Mouse (Mus musculus): ENCODE measurements around the gene Synj2.

DNA sequence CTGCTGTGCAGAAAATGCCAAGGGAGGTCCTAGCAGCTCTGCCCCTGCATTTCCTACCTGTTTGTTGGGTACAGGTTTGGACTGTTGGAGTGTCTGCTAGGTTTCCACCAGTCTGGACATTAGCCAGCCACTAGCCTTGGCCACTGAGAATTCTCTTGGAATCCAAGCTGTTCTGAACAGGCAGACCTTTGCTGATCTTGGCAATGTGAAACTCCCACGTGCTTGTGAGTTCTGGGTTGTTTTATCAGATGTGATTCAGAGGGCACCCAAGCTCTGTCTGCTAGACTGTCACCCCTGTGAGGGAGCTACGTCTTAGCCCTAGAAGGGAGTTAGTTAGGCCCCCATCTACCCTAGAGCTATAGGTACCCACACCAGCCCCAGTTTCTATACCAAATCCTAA is 3.6 kb upstream of the Synj2 start:
- TF ChIP-seq CTCF (IDR thresholded peaks at IDR 0.05; ENCODE audit: borderline replicate concordance, extremely low read depth, insufficient read depth, insufficient read length) (no peak), POLR2A (IDR thresholded peaks at IDR 0.05; ENCODE audit: borderline replicate concordance, extremely low read depth, insufficient read depth, insufficient read length, poor library complexity, severe bottlenecking) (no peak)

Measured in brain, embryonic 14.5 days (tissue).